Mouse (Mus musculus) spleen, adult 2 months (tissue): ENCODE data around the gene Nckap5. TPM values are rescaled to one million over a fixed set of nuclear protein-coding genes. Genes with fewer than 3 reads are reported as not detected.

ENCODE experiments used
- DNase-seq, 2 experiments: peaks; one replicate each; pipeline versions ENCODE4 v3.0.0 to v3.0.0-alpha.2; 2012 to 2021; ENCODE audit warnings: low spot score in 2 of 2, low read depth in 1 of 2
- H3K27ac ChIP-seq: fragments of 200-500 bp; 2 replicates; pipeline ENCODE4 v1.5.1; 2012; ENCODE audit warnings: low read length, inconsistent platforms; ENCODE audit not compliant: insufficient read depth
- H3K27me3 ChIP-seq: fragments of 200-500 bp; 2 replicates; pipeline ENCODE4 v1.6.1; 2012; ENCODE audit warnings: mild to moderate bottlenecking, moderate library complexity, low read length, inconsistent platforms; ENCODE audit not compliant: control insufficient read depth, insufficient read depth
- H3K36me3 ChIP-seq: fragments of 200-500 bp; 2 replicates; pipeline ENCODE4 v1.6.1; 2012; ENCODE audit warnings: mild to moderate bottlenecking, low read length, inconsistent platforms; ENCODE audit not compliant: control insufficient read depth, insufficient read depth
- H3K4me1 ChIP-seq: fragments of 200-500 bp; 2 replicates; pipeline ENCODE4 v1.6.1; 2011; ENCODE audit warnings: inconsistent platforms; ENCODE audit not compliant: control insufficient read depth, insufficient read depth, insufficient read length
- H3K4me3 ChIP-seq: fragments of 200-500 bp; 2 replicates; pipeline ENCODE4 v1.5.1; 2011; ENCODE audit warnings: mild to moderate bottlenecking, inconsistent platforms; ENCODE audit not compliant: insufficient read depth, insufficient read length; ENCODE audit errors: extremely low read depth
- CTCF ChIP-seq: fragments of 200-500 bp; IDR thresholded peaks from 2 replicates; pipeline ENCODE4 v1.5.1; 2011; ENCODE audit warnings: mild to moderate bottlenecking, inconsistent platforms; ENCODE audit not compliant: insufficient read depth, insufficient read length, insufficient replicate concordance; ENCODE audit errors: extremely low read depth
- POLR2A ChIP-seq: fragments of 200-500 bp; IDR thresholded peaks from 2 replicates; pipeline ENCODE4 v1.6.1; 2011; ENCODE audit warnings: low read depth, low read length, inconsistent platforms
- WGBS: fragments of 180-500 bp; shearing (Covaris S2); methylation state at CpG from one replicate; pipeline ENCODE4 v1.1.7; 2018; 5-methylcytosine and 5-hydroxymethylcytosine counted together
- polyA plus RNA-seq: library from polyadenylated mRNA; depleted of rRNA; stranded (reverse); fragments of >200 nt; gene quantifications from 2 replicates; pipeline ENCODE4 v1.2.3, GENCODE M21; 2012

The Nckap5 gene
- polyA plus RNA-seq, 1 experiment, result 0.26 TPM

DNA sequence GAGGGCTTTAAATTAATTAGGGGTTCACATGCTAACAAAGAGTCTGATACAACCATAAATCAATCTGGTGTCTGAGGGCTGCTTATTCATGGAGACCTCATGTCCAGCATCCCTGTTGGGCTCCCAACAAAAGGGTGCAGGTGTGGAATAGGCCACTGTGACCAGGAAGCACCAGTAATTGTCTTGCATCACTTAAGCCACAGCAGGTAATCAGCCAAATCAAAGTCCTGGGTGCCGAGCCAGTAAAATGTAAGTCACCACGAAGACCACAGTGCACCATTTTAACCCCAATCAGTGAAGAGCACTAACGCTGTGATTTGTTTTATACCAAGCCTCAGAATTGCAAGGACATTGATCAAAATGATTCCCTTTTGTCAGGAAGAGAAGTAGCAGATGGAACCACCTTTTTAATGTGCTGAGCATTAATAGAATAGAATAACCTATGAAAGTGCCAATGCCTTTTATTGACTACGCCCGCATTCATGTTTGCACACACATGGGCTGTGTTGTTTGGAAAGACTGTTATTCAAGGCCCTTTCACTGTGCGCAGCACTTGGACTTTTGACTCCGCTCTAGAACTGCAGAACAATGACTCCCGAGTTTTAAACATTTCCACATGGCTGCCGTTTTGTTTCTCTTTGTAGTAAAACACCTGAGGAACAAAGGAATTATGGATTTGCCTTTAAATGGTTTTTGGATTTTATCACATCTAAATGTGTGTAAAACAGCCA, 393.5 kb downstream of the Nckap5 start:
- WGBS, result 82% methylated on average over 9 of the region's 9 CpGs
- no peak for DNase-seq
- Histone ChIP-seq H3K4me3 (no peak overlapping the region), H3K27ac (no peak overlapping the region), H3K4me1 (no peaks in the 10 kb centered on the region), H3K36me3 (no peaks in the 10 kb centered on the region), H3K27me3 (no peaks in the 10 kb centered on the region)
- TF ChIP-seq POLR2A (no peak), CTCF (no peak)

DNA sequence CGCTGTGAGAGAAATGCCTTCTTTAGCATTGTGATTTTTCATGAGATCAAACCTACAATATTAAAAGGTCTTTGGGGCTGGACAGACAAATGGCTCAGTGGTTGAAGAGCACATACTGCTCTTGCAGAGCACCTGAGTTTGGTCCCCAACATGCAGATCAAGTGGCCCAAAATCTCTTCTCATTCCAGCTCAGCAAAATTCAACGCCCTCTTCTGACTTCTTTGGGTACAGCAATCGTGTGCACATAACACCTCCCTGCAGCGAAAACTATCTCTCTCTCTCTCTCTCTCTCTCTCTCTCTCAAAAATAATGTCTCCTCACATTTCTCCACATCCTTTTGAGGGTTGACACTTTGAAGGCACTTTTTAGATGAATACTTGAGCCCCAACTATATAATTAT, 398.3 kb downstream of the Nckap5 start:
- 85% methylated on average over 4 of the region's 4 CpGs for WGBS
- H3K36me3 ChIP-seq, result no peaks in the 10 kb centered on the region
- no peak overlapping the region for H3K27ac ChIP-seq
- no peak for DNase-seq
- TF ChIP-seq POLR2A (no peak), CTCF (no peak)
- H3K4me3 ChIP-seq, result no peak overlapping the region
- no peaks in the 10 kb centered on the region for H3K4me1 ChIP-seq
- no peaks in the 10 kb centered on the region for H3K27me3 ChIP-seq

- no peaks in the 10 kb centered on the region for H3K4me1 ChIP-seq
- no peaks in the 10 kb centered on the region for H3K36me3 ChIP-seq
- no peak overlapping the region for H3K4me3 ChIP-seq
- H3K27ac ChIP-seq, result no peak overlapping the region
- TF ChIP-seq CTCF (no peak), POLR2A (no peak)
- H3K27me3 ChIP-seq, result no peaks in the 10 kb centered on the region
- DNase-seq, result no peak
- 36% methylated on average over 5 of the region's 5 CpGs for WGBS
Observed at GRCm38 (mm10) chr1:126431594-126431993, 399.0 kb downstream of the Nckap5 start.

GRCm38 (mm10) chr1:126411426-126411825, 419.2 kb downstream of the Nckap5 start:
- H3K36me3 ChIP-seq, result no peaks in the 10 kb centered on the region
- no peak for TF ChIP-seq POLR2A
- TF ChIP-seq CTCF, result no peak
- 66% methylated on average over 5 of the region's 5 CpGs for WGBS
- no peaks in the 10 kb centered on the region for H3K27me3 ChIP-seq
- no peak overlapping the region for H3K27ac ChIP-seq
- no peak overlapping the region for H3K4me3 ChIP-seq
- H3K4me1 ChIP-seq, result no peaks in the 10 kb centered on the region
- DNase-seq, result no peak

- no peak for TF ChIP-seq CTCF
- no peak for TF ChIP-seq POLR2A
- WGBS, result 6% methylated on average over 4 of the region's 4 CpGs
- Histone ChIP-seq H3K36me3 (no peaks in the 10 kb centered on the region), H3K27ac (no peak overlapping the region), H3K4me1 (no peaks in the 10 kb centered on the region), H3K4me3 (no peak overlapping the region), H3K27me3 (no peaks in the 10 kb centered on the region)
- peak in 1 of 2 experiments; percentile 19 for DNase-seq
Observed at GRCm38 (mm10) chr1:126407886-126408285, 422.7 kb downstream of the Nckap5 start.

DNA sequence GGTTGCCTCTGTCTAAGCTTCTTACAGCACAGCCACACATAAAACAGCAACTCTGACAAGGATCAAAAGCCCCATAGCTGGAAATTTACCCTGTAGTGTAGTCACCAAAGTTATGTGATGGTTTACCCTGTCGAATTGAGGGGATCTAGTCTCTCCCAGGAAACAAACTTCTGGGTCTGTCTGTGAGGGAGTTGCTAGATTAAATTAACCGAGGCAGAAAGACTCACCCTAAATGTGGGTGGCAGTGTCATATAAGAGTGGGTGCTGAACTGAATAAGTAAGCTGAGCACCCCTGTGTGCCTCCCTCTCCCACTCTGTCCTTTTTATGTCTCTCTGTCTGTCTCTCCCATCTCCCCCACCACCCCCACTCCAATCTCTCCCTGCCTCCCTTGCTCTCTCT, 425.1 kb downstream of the Nckap5 start:
- no peaks in the 10 kb centered on the region for H3K27me3 ChIP-seq

GRCm38 (mm10) chr1:126403970-126404369, 426.6 kb downstream of the Nckap5 start:
- no peak for DNase-seq
- TF ChIP-seq POLR2A (no peak), CTCF (no peak)

More for the DNA sequence above, 425.1 kb downstream of the Nckap5 start:
- H3K4me1 ChIP-seq, result no peaks in the 10 kb centered on the region
- H3K36me3 ChIP-seq, result no peaks in the 10 kb centered on the region
- no peak for TF ChIP-seq CTCF
- TF ChIP-seq POLR2A, result no peak
- H3K4me3 ChIP-seq, result no peak overlapping the region
- WGBS, result 73% methylated on average over 2 of the region's 2 CpGs
- no peak overlapping the region for H3K27ac ChIP-seq
- no peak for DNase-seq

More at GRCm38 (mm10) chr1:126403970-126404369, 426.6 kb downstream of the Nckap5 start:
- Histone ChIP-seq H3K27ac (no peak overlapping the region), H3K4me1 (no peaks in the 10 kb centered on the region), H3K4me3 (no peak overlapping the region), H3K27me3 (no peaks in the 10 kb centered on the region), H3K36me3 (no peaks in the 10 kb centered on the region)
